Mouse (Mus musculus) midbrain, postnatal 0 days (tissue): ENCODE measurements around the gene Krt16. TPM values are rescaled to one million over a fixed set of nuclear protein-coding genes. Genes with fewer than 3 reads are reported as not detected.

Experiments
- ATAC-seq: fragments of 200-750 bp; cut with Nextera tagmentation; 2 replicates; pipeline ENCODE4 v1.8.0; 2017; ENCODE audit warnings: moderate number of reproducible peaks, mild to moderate bottlenecking, moderate TSS enrichment, moderate library complexity; ENCODE audit not compliant: low FRiP score
- DNase-seq: peaks from one replicate; pipeline ENCODE4 v3.0.0-alpha.2; 2015; ENCODE audit warnings: low spot score
- H3K27ac ChIP-seq: fragments of 300-500 bp; sonication (generic); 2 replicates; pipeline ENCODE4 v1.5.1; 2014; ENCODE audit warnings: low read depth, mild to moderate bottlenecking, low read length, mixed read lengths
- H3K27me3 ChIP-seq: fragments of 300-500 bp; sonication (generic); 2 replicates; pipeline ENCODE4 v1.6.1; 2014; ENCODE audit warnings: low read length, control low read depth, mixed read lengths; ENCODE audit not compliant: insufficient read depth
- H3K36me3 ChIP-seq: fragments of 300-500 bp; sonication (generic); 2 replicates; pipeline ENCODE4 v1.6.1; 2014; ENCODE audit warnings: low read length, control low read depth, mixed read lengths; ENCODE audit not compliant: insufficient read depth
- H3K4me1 ChIP-seq: fragments of 300-500 bp; sonication (generic); 2 replicates; pipeline ENCODE4 v1.6.1; 2014; ENCODE audit warnings: mild to moderate bottlenecking, control low read depth, antibody characterized with exemption, low read length, mixed read lengths; ENCODE audit not compliant: insufficient read depth
- H3K4me2 ChIP-seq: fragments of 300-500 bp; sonication (generic); 2 replicates; pipeline ENCODE4 v1.6.1; 2014; ENCODE audit warnings: low read depth, mild to moderate bottlenecking, low read length, mixed read lengths; ENCODE audit not compliant: poor library complexity, severe bottlenecking
- H3K4me3 ChIP-seq: fragments of 300-500 bp; sonication (generic); 2 replicates; pipeline ENCODE4 v1.5.1; 2014; ENCODE audit warnings: low read depth, mild to moderate bottlenecking, low read length, moderate library complexity
- H3K9ac ChIP-seq: fragments of 300-500 bp; sonication (generic); replicated peaks from 2 replicates; pipeline ENCODE4 v1.6.1; 2014; ENCODE audit warnings: mild to moderate bottlenecking, low read length, moderate library complexity, mixed read lengths; ENCODE audit not compliant: poor library complexity, severe bottlenecking
- H3K9me3 ChIP-seq: fragments of 300-500 bp; sonication (generic); 2 replicates; pipeline ENCODE4 v1.6.1; 2016; ENCODE audit warnings: low read length, control low read depth
- CTCF ChIP-seq: IDR thresholded peaks from 2 replicates; pipeline ENCODE4 v1.5.1; 2016; ENCODE audit warnings: antibody characterized with exemption, mild to moderate bottlenecking
- WGBS: fragments of 180-500 bp; shearing (Covaris S2); extraction: QIAGEN DNeasy Blood & Tissue Kit; methylation state at CpG from one replicate; pipeline ENCODE4 v1.1.7; 2014; 5-methylcytosine and 5-hydroxymethylcytosine counted together
- polyA plus RNA-seq: library from polyadenylated mRNA; unstranded; fragments of >200 nt; fragmentation: Nextera tagmentation; extraction: Ambion mirVana; gene quantifications from 2 replicates; pipeline ENCODE4 v1.2.1, GENCODE M21; 2015
- total RNA-seq: library from RNA; depleted of rRNA; stranded (reverse); fragments of >200 nt; gene quantifications from 2 replicates; pipeline ENCODE4 v1.2.3, GENCODE M21; 2014; rRNA removed

Gene Krt16
- total and polyA plus RNA-seq, 2 experiments from 2014 or later = not detected

DNA sequence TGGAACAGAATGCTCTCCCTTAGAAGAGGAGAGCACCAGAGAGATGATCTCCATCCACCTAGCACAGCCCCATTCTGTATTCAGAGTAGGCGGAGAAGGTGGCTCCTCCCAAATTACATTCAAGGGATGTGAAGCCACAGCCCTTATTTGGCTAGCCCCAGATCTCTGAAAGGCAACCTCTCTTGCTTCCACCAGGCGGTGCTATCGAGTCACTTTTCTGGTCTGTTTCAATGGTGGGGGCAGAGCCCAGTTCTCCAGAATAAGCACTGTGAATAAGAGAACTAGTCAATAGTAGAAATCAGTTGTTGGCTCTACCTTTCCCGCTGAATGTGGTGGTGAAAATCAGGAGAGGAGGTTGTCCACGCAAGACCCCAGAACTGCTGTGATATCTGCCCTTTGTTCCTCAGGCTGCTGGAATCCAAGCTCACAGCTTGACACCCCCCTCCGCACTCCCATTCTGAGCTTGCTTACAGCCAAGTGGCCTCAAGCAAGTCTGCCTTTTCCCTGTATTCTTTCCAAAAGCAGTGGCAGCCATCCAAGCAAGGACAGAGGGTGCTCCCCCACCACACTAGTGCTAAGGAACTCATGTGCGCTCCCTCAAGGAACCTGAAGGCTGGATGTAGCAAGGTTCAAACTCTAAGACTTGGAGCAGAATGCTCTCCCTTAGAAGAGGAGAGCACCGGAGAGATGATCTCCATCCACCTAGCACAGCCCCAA lies 48.4 kb downstream of the Krt16 start:
- WGBS = 48% methylated on average over 8 of the region's 8 CpGs
- Histone ChIP-seq H3K36me3 (no peaks in the 10 kb centered on the region), H3K4me2 (no peak overlapping the region), H3K9ac (no peak overlapping the region), H3K4me3 (no peak overlapping the region), H3K27ac (no peak overlapping the region), H3K9me3 (no peaks in the 10 kb centered on the region), H3K27me3 (no peaks in the 10 kb centered on the region), H3K4me1 (no peaks in the 10 kb centered on the region)
- DNase-seq (no peak), ATAC-seq (no peak)
- TF ChIP-seq CTCF = peak; percentile 48

DNA sequence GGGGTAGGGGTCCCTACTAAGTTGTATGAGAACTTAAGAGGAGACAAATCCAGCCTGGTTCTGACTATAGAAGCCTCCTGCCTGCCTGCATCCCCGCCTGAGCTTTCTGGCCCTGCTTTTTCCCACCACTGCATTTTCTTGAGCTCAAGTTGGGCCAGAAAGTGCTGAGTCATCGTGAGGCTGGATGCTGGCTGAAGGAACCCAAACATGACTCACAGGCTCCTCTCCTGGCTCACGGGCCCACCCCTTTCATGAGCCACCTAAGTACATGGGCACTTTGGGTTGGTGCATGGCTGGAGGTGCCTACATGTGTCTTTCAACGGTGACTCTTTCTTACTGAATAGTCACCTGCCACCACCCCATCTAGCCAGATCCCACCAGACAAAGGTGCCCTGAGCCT lies 50.0 kb downstream of the Krt16 start:
- no peaks in the 10 kb centered on the region for H3K27me3 ChIP-seq
- H3K36me3 ChIP-seq = no peaks in the 10 kb centered on the region
- 75% methylated on average over 4 of the region's 4 CpGs for WGBS
- TF ChIP-seq CTCF = no peak
- ATAC-seq (no peak), DNase-seq (no peak)
- no peaks in the 10 kb centered on the region for H3K4me1 ChIP-seq
- no peak overlapping the region for H3K9ac ChIP-seq
- H3K4me2 ChIP-seq = no peak overlapping the region
- H3K27ac ChIP-seq = no peak overlapping the region
- no peaks in the 10 kb centered on the region for H3K9me3 ChIP-seq
- no peak overlapping the region for H3K4me3 ChIP-seq

Other genes with a start within 250 kb of the Krt16 start
- gene Krt33a, start 232.7 kb downstream of the Krt16 start, total RNA-seq = not detected in 2 replicates
- not detected in 2 replicates for gene Krt33a, start 232.7 kb downstream of the Krt16 start, polyA plus RNA-seq
- gene Krt33b, start 219.0 kb downstream of the Krt16 start, total RNA-seq = not detected in 2 replicates
- gene Krt33b, start 219.0 kb downstream of the Krt16 start, polyA plus RNA-seq = 0.13 and 0.25 TPM in 2 replicates
- gene Krt34, start 207.3 kb downstream of the Krt16 start, total RNA-seq = not detected in 2 replicates
- not detected in 2 replicates for gene Krt34, start 207.3 kb downstream of the Krt16 start, polyA plus RNA-seq
- 0.93 TPM in 1 of 2 replicates, not detected in the other for gene Krt31, start 198.4 kb downstream of the Krt16 start, total RNA-seq
- not detected in 2 replicates for gene Krt31, start 198.4 kb downstream of the Krt16 start, polyA plus RNA-seq
- not detected in 2 replicates for gene Krt32, start 160.7 kb downstream of the Krt16 start, total RNA-seq
- not detected in 2 replicates for gene Krt32, start 160.7 kb downstream of the Krt16 start, polyA plus RNA-seq
- gene Krt35, start 152.7 kb downstream of the Krt16 start, total RNA-seq = 0.60 TPM in 1 of 2 replicates, not detected in the other
- 0.10 TPM in 1 of 2 replicates, not detected in the other for gene Krt35, start 152.7 kb downstream of the Krt16 start, polyA plus RNA-seq
- 0.44 TPM in 1 of 2 replicates, not detected in the other for gene Krt36, start 143.3 kb downstream of the Krt16 start, total RNA-seq
- not detected in 2 replicates for gene Krt36, start 143.3 kb downstream of the Krt16 start, polyA plus RNA-seq
- not detected in 2 replicates for gene Krt13, start 127.3 kb downstream of the Krt16 start, total RNA-seq
- not detected in 2 replicates for gene Krt13, start 127.3 kb downstream of the Krt16 start, polyA plus RNA-seq
- gene Krt15, start 113.0 kb downstream of the Krt16 start, total RNA-seq = 0.33 and 6.0 TPM in 2 replicates
- 0.22 and 0.43 TPM in 2 replicates for gene Krt15, start 113.0 kb downstream of the Krt16 start, polyA plus RNA-seq
- 1.6 and 5.4 TPM in 2 replicates for gene Krt19, start 100.2 kb downstream of the Krt16 start, total RNA-seq
- gene Krt19, start 100.2 kb downstream of the Krt16 start, polyA plus RNA-seq = 6.5 and 8.1 TPM in 2 replicates
- gene Krt9, start 55.7 kb downstream of the Krt16 start, total RNA-seq = not detected in 2 replicates
- gene Krt9, start 55.7 kb downstream of the Krt16 start, polyA plus RNA-seq = not detected in 2 replicates
- 0.42 and 9.5 TPM in 2 replicates for gene Krt14, start 41.4 kb downstream of the Krt16 start, total RNA-seq
- 0.54 and 0.75 TPM in 2 replicates for gene Krt14, start 41.4 kb downstream of the Krt16 start, polyA plus RNA-seq
- gene Krt17, start 12.1 kb upstream of the Krt16 start, total RNA-seq = 0.52 and 5.5 TPM in 2 replicates
- gene Krt17, start 12.1 kb upstream of the Krt16 start, polyA plus RNA-seq = 1.2 and 1.5 TPM in 2 replicates
- 0.27 TPM in 1 of 2 replicates, not detected in the other for gene Krt42, start 21.0 kb upstream of the Krt16 start, total RNA-seq
- gene Krt42, start 21.0 kb upstream of the Krt16 start, polyA plus RNA-seq = not detected in 2 replicates
- gene Eif1, start 71.0 kb upstream of the Krt16 start, total RNA-seq = 84.7 and 117 TPM in 2 replicates
- gene Eif1, start 71.0 kb upstream of the Krt16 start, polyA plus RNA-seq = 1,241 and 1,297 TPM in 2 replicates
- not detected in 2 replicates for gene Gast, start 85.5 kb upstream of the Krt16 start, total RNA-seq
- 1.1 and 2.2 TPM in 2 replicates for gene Gast, start 85.5 kb upstream of the Krt16 start, polyA plus RNA-seq
- gene Hap1, start 107.2 kb upstream of the Krt16 start, total RNA-seq = 743 and 796 TPM in 2 replicates
- 597 and 631 TPM in 2 replicates for gene Hap1, start 107.2 kb upstream of the Krt16 start, polyA plus RNA-seq
- gene Jup, start 148.9 kb upstream of the Krt16 start, total RNA-seq = 133 and 156 TPM in 2 replicates
- gene Jup, start 148.9 kb upstream of the Krt16 start, polyA plus RNA-seq = 69.7 and 75.5 TPM in 2 replicates
- 24.4 and 26.0 TPM in 2 replicates for gene P3h4, start 165.9 kb upstream of the Krt16 start, total RNA-seq
- gene P3h4, start 165.9 kb upstream of the Krt16 start, polyA plus RNA-seq = 23.4 and 23.7 TPM in 2 replicates
- gene Fkbp10, start 166.8 kb upstream of the Krt16 start, total RNA-seq = 29.0 and 33.9 TPM in 2 replicates
- 19.9 and 21.8 TPM in 2 replicates for gene Fkbp10, start 166.8 kb upstream of the Krt16 start, polyA plus RNA-seq
- gene Nt5c3b, start 192.9 kb upstream of the Krt16 start, total RNA-seq = 57.2 and 58.5 TPM in 2 replicates
- 111 and 113 TPM in 2 replicates for gene Nt5c3b, start 192.9 kb upstream of the Krt16 start, polyA plus RNA-seq
- gene Klhl10, start 193.0 kb upstream of the Krt16 start, total RNA-seq = 0.22 and 0.61 TPM in 2 replicates
- gene Klhl10, start 193.0 kb upstream of the Krt16 start, polyA plus RNA-seq = 0.45 and 0.65 TPM in 2 replicates
- 57.4 and 66.2 TPM in 2 replicates for gene Klhl11, start 223.8 kb upstream of the Krt16 start, total RNA-seq
- gene Klhl11, start 223.8 kb upstream of the Krt16 start, polyA plus RNA-seq = 9.1 and 10.3 TPM in 2 replicates